Mouse (Mus musculus): ENCODE results near the gene Efcab6.

DNA sequence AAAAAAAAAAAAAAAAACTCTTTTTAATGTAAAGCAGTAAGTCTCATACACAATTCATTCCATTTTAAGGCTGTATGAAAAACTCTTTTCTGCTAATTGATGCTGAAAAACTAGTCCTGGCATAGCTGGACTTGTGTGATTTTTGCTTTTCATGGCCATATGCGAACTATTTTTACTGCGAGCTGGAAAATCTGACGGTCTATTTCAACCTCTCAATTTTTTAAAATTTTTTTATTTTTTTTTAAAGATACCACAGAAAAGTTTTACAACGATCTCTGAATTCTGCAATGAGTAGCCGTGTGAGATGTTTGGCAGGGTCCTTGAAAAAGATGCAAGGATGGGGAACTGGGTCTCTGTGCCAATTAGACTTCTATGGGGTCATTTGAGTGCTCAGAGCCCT, 75.9 kb downstream of the Efcab6 start:
- TF ChIP-seq POLR2A (IDR thresholded peaks at IDR 0.05; ENCODE audit: low read depth, low read length): no peak
- TF ChIP-seq CTCF (IDR thresholded peaks at IDR 0.05; ENCODE audit: extremely low read depth, insufficient read depth, insufficient read length, insufficient replicate concordance): no peak
